Mouse (Mus musculus) liver, adult 2 months (tissue): Measurements from ENCODE around the gene Igfbp7. TPM values are rescaled to one million over a fixed set of nuclear protein-coding genes. Genes with fewer than 3 reads are reported as not detected.
A peak's percentile ranks its signal among the peaks of the same experiment; 100 is the strongest.

ENCODE experiments used
- DNase-seq: peaks from one replicate; pipeline ENCODE4 v3.0.0-alpha.2; 2011; ENCODE audit warnings: low read depth, low spot score; ENCODE audit errors: extremely low read depth
- H3K27ac ChIP-seq: fragments of 200-500 bp; replicated peaks from 2 replicates; pipeline ENCODE4 v1.5.1; 2012; ENCODE audit warnings: low read depth, mild to moderate bottlenecking, control low read depth, inconsistent platforms, low read length; ENCODE audit not compliant: insufficient read depth
- H3K27me3 ChIP-seq: fragments of 200-500 bp; 2 replicates; pipeline ENCODE4 v1.6.1; 2012; ENCODE audit warnings: mild to moderate bottlenecking, moderate library complexity, low read length, inconsistent platforms; ENCODE audit not compliant: control insufficient read depth, insufficient read depth
- H3K36me3 ChIP-seq: fragments of 200-500 bp; 2 replicates; pipeline ENCODE4 v1.6.1; 2012; ENCODE audit warnings: low read length, inconsistent platforms; ENCODE audit not compliant: control insufficient read depth, insufficient read depth
- H3K4me1 ChIP-seq: fragments of 200-500 bp; 2 replicates; pipeline ENCODE4 v1.6.1; 2011; ENCODE audit warnings: low read length; ENCODE audit not compliant: control insufficient read depth, insufficient read depth
- H3K4me3 ChIP-seq: fragments of 200-500 bp; 2 replicates; pipeline ENCODE4 v1.5.1; 2011; ENCODE audit warnings: low read depth, mild to moderate bottlenecking, control low read depth, low read length, moderate library complexity; ENCODE audit not compliant: insufficient read depth
- H3K79me2 ChIP-seq: fragments of 200-500 bp; 2 replicates; pipeline ENCODE4 v1.6.1; 2012; ENCODE audit warnings: inconsistent platforms, mild to moderate bottlenecking, low read length, moderate library complexity; ENCODE audit not compliant: control insufficient read depth, insufficient read depth
- H3K9ac ChIP-seq: fragments of 200-500 bp; 2 replicates; pipeline ENCODE4 v1.6.1; 2012; ENCODE audit warnings: low read depth, mild to moderate bottlenecking, control low read depth, inconsistent platforms, low read length
- CTCF ChIP-seq: fragments of 200-500 bp; IDR thresholded peaks from 2 replicates; pipeline ENCODE4 v1.5.1; 2011; ENCODE audit warnings: low read depth, low read length, control low read depth
- POLR2A ChIP-seq: fragments of 200-500 bp; IDR thresholded peaks from 2 replicates; pipeline ENCODE4 v1.6.1; 2011; ENCODE audit warnings: low read length, control low read depth; ENCODE audit not compliant: insufficient read depth; ENCODE audit errors: extremely low read depth
- WGBS: fragments of 180-500 bp; shearing (Covaris S2); methylation state at CpG from one replicate; pipeline ENCODE4 v1.1.7; 2018; 5-methylcytosine and 5-hydroxymethylcytosine counted together
- polyA plus RNA-seq: library from polyadenylated mRNA; depleted of rRNA; stranded (reverse); fragments of >200 nt; gene quantifications from 2 replicates; pipeline ENCODE4 v1.2.3, GENCODE M21; 2012
- total RNA-seq: library from RNA; depleted of rRNA; stranded (reverse); fragments of >200 nt; gene quantifications from 2 replicates; pipeline ENCODE4 v1.2.3, GENCODE M21; 2014

Gene Igfbp7
- total and polyA plus RNA-seq, 2 experiments, result 69.7 to 336 TPM

GRCm38 (mm10) chr5:77372242-77372641 is 35.6 kb downstream of the Igfbp7 start:
- H3K27ac ChIP-seq, result peak overlapping the region; percentile 48
- H3K36me3 ChIP-seq, result no peaks in the 10 kb centered on the region
- TF ChIP-seq POLR2A, result no peak
- TF ChIP-seq CTCF, result no peak
- no peaks in the 10 kb centered on the region for H3K27me3 ChIP-seq
- DNase-seq, result peak; percentile 29
- 63% methylated on average over 7 of the region's 7 CpGs for WGBS
- no peak overlapping the region for H3K9ac ChIP-seq
- H3K4me3 ChIP-seq, result no peak overlapping the region
- H3K4me1 ChIP-seq, result peaks cover 10% of the 10 kb centered on the region; the same call in 1 of the 2 replicates
- H3K79me2 ChIP-seq, result no peaks in the 10 kb centered on the region

- no peak for TF ChIP-seq CTCF
- TF ChIP-seq POLR2A, result no peak
- no peak overlapping the region for H3K4me3 ChIP-seq
- H3K27me3 ChIP-seq, result no peaks in the 10 kb centered on the region
- no peaks in the 10 kb centered on the region for H3K36me3 ChIP-seq
- peaks cover 2% of the 10 kb centered on the region; the same call in 1 of the 2 replicates for H3K79me2 ChIP-seq
- WGBS, result 81% methylated on average over 5 of the region's 5 CpGs
- no peak overlapping the region for H3K9ac ChIP-seq
- DNase-seq, result no peak
- no peak overlapping the region for H3K27ac ChIP-seq
- peaks cover 14% of the 10 kb centered on the region for H3K4me1 ChIP-seq
Observed at GRCm38 (mm10) chr5:77370378-77370892, 37.4 kb downstream of the Igfbp7 start.

GRCm38 (mm10) chr5:77369394-77369793 is 38.4 kb downstream of the Igfbp7 start:
- no peak for TF ChIP-seq POLR2A
- TF ChIP-seq CTCF, result no peak
- Histone ChIP-seq H3K36me3 (no peaks in the 10 kb centered on the region), H3K27ac (no peak overlapping the region), H3K4me3 (no peak overlapping the region), H3K79me2 (peaks cover 2% of the 10 kb centered on the region; the same call in 1 of the 2 replicates), H3K4me1 (peaks cover 12% of the 10 kb centered on the region), H3K9ac (no peak overlapping the region), H3K27me3 (no peaks in the 10 kb centered on the region)
- WGBS, result 48% methylated on average over 5 of the region's 5 CpGs
- no peak for DNase-seq

- H3K27me3 ChIP-seq, result no peaks in the 10 kb centered on the region
- H3K4me1 ChIP-seq, result peaks cover 10% of the 10 kb centered on the region
- TF ChIP-seq CTCF, result no peak
- TF ChIP-seq POLR2A, result no peak
- WGBS, result 74% methylated on average over 7 of the region's 7 CpGs
- H3K79me2 ChIP-seq, result peaks cover 2% of the 10 kb centered on the region; the same call in 1 of the 2 replicates
- H3K9ac ChIP-seq, result no peak overlapping the region
- H3K27ac ChIP-seq, result no peak overlapping the region
- DNase-seq, result no peak
- no peaks in the 10 kb centered on the region for H3K36me3 ChIP-seq
- no peak overlapping the region for H3K4me3 ChIP-seq
Observed at GRCm38 (mm10) chr5:77368194-77368593, 39.6 kb downstream of the Igfbp7 start.

GRCm38 (mm10) chr5:77367682-77368081 is 40.2 kb downstream of the Igfbp7 start:
- no peak for DNase-seq
- Histone ChIP-seq H3K79me2 (peaks cover 2% of the 10 kb centered on the region; the same call in 1 of the 2 replicates), H3K9ac (0 out of 2 replicates have a peak overlapping the region, but pooled peaks have one; percentile 39), H3K4me1 (peaks cover 10% of the 10 kb centered on the region), H3K4me3 (no peak overlapping the region), H3K27me3 (no peaks in the 10 kb centered on the region), H3K36me3 (no peaks in the 10 kb centered on the region), H3K27ac (peak overlapping the region; percentile 49; the same call in 1 of the 2 replicates)
- no peak for TF ChIP-seq POLR2A
- no peak for TF ChIP-seq CTCF
- 83% methylated on average over 12 of the region's 12 CpGs for WGBS

GRCm38 (mm10) chr5:77367145-77367544 is 40.7 kb downstream of the Igfbp7 start:
- Histone ChIP-seq H3K79me2 (peaks cover 2% of the 10 kb centered on the region; the same call in 1 of the 2 replicates), H3K9ac (no peak overlapping the region), H3K27me3 (no peaks in the 10 kb centered on the region), H3K4me3 (no peak overlapping the region), H3K27ac (peak overlapping the region; percentile 49; the same call in 1 of the 2 replicates), H3K36me3 (no peaks in the 10 kb centered on the region), H3K4me1 (peaks cover 10% of the 10 kb centered on the region)
- 71% methylated on average over 1 of the region's 1 CpGs for WGBS
- no peak for DNase-seq
- TF ChIP-seq POLR2A (no peak), CTCF (no peak)
